Mouse (Mus musculus): ENCODE measurements around the gene Egf.

- TF ChIP-seq CTCF (IDR thresholded peaks at IDR 0.05; ENCODE audit: insufficient read depth, low read length) = no peak
- no peak for TF ChIP-seq POLR2A (IDR thresholded peaks at IDR 0.05; ENCODE audit: borderline replicate concordance, extremely low read depth, low read depth, low read length)
These were observed 31.8 kb downstream of the Egf start for GRCm38 (mm10) chr3:129723311-129723710.
